Mouse (Mus musculus): Measurements from ENCODE around the gene Gtf2i.

- TF ChIP-seq CTCF (IDR thresholded peaks at IDR 0.05; ENCODE audit: extremely low read depth, insufficient read depth, insufficient read length, insufficient replicate concordance) (no peak), POLR2A (IDR thresholded peaks at IDR 0.05; ENCODE audit: low read depth, low read length) (no peak)
These were observed 18.2 kb upstream of the Gtf2i start for GRCm38 (mm10) chr5:134332743-134333142.
